Mouse (Mus musculus) testis, postnatal 14 days (tissue): ENCODE data around the gene Pzp.
A peak's percentile ranks its signal among the peaks of the same experiment; 100 is the strongest.

Source experiments
- DNase-seq: peaks from one replicate; pipeline ENCODE4 v3.0.0; 2021; ENCODE audit warnings: low spot score

The Pzp gene

DNA sequence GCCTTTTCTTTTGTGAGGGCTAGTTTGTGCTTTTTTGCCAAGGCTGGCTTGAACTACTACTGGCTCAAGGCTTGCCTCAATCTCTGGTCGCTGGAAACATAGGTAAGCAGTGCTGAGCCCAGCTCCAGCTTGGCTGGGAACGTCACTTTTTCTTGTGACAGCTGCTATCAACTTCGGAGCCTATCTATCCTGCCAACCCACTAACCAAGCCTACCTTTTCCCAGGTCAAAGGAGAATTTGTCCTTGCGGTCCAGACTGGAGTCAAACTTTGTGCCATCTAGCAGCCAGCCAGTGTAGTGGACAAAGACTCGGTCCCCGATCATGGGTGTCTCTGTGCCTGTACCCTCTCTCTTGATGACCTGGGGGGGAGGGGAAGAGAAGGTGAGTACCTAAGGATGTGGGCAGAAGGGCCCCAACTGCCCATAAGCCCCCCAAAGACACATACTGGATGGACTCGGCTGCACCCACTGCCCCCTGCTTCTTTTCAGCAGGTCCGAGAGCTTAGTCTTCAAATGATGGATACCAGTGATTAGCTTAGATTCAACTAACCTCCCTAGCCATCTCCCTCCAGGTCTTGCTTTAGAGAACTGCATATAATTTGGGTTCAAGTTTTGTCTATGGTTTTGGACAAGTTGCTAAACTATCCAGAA lies 90.0 kb downstream of the Pzp start:
- no peak for DNase-seq

DNA sequence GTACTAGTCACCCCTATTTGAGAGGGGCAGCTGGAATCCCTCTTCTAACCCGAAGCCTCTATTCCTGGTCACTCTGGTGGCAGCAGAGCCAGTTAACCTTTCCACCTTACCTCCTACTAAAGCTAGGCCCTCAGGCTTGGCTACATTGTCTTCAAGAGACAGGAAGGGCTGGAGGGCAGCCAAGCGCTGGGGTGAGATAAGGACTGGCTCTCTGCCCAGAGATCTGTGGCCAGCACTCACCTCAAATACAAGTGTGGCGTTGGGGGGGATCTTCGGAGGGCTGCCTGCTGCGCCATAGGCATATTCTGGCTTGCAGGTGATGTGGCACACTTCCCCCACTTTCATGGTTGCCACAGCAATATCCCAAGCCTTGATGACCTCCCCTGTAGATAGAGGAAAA lies 91.0 kb downstream of the Pzp start:
- peak; percentile 82 for DNase-seq
